Mouse (Mus musculus): ENCODE measurements at regions not wholly inside any gene's neighbourhood (a gene's known extent, or its start where the extent isn't known, plus 50 kb on each side); places are given as distances from the start of the nearest gene placed in this dataset.

DNA sequence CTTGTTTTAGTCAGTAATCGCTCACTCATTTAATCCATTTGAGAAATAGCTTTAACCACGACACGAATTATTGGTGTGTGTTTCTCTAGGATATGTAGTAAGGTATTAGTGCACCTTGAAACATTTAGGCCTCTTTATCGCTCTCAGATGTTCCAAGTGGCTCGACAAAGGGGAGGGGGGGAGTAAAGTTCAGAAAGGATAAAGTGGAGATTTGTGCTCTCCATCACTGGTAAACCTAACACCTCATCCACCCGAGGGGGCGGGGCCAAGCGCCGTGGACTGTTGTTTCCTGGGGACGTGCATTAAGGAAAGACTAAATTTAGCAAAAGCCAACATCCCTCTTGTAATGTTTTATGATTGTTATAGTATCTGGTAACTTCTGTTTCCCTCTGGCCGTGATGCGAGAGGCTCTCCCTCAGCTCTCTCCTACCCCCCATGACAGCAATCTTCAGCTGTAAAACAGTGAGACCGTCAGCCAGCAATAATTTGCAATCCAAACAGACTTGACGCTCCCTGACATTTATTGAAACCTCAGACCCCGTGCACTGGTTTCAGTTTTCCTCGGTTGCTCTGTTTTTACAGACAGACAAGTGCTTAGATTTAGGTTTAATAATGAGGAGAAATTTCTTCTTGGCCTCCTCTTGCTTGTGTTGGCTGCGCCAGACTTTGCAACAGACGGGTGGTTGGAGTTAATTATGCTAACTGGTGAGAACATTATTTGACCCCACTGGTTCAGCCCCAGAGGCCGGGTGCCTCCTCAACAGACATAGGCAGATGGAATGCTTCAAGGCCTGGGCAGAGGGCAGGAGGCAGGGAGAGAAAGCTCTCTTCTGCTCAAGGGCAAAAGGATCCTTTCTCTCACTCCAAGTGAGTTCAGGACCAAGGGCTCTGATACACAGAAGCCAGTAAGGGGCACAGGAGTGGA, 542.8 kb upstream of the Sox9 start:
- no peaks in the 10 kb centered on the region for H3K4me1 ChIP-seq
- no peaks in the 10 kb centered on the region for H3K9me3 ChIP-seq (replicated peaks)
- no peak overlapping the region for H3K27ac ChIP-seq (replicated peaks)
- DNase-seq (ENCODE audit: low spot score): no peak
- 77% methylated on average over 19 of the region's 19 CpGs for WGBS
- no peaks in the 10 kb centered on the region for H3K27me3 ChIP-seq (ENCODE audit: low read depth, poor library complexity, severe bottlenecking)
- no peaks in the 10 kb centered on the region for H3K36me3 ChIP-seq
- no peak overlapping the region for H3K4me3 ChIP-seq

DNA sequence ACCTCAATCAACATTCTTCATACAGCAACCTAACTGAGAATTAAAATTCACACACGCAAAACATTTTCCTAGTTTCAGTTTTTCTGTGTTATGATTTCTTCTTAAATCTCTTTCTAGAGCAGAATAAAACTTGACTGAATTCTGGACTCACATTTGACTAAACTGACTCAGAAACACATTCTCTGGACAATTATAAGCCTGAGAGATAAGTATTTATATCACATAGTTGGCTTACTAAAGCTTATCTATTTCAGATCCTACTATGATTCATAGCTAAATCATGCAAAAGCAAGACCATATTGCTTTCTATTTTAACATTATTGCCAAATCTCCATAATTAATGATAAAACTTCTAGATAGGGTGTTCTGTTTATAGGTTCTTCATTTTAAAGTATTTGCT, 529.5 kb upstream of the Sox9 start:
- Histone ChIP-seq H3K4me3 (no peak overlapping the region), H3K36me3 (no peaks in the 10 kb centered on the region), H3K27me3 (ENCODE audit: low read depth, poor library complexity, severe bottlenecking) (no peaks in the 10 kb centered on the region), H3K9me3 (replicated peaks) (no peaks in the 10 kb centered on the region), H3K4me1 (no peaks in the 10 kb centered on the region), H3K27ac (replicated peaks) (no peak overlapping the region)
- WGBS: 91% methylated on average over 1 of the region's 1 CpGs
- no peak for DNase-seq (ENCODE audit: low spot score)

DNA sequence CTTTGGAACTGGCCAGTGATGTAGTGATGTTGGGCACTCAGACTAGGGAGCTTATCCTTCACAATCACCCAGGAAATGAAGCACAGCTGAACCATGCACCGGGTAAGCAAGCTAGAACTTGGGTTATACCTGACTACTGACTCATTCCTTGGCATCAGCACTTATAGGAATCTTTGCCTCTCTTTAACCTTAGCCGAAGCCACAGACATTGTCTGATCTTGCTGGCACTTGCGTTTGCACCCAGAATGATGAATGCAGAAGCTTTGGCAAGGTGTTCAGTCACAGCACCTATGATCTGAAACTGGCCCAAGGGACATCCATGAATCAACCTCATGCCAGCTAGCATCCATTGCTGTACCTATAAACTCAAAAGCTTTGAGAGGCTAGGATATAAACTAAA, 529.0 kb upstream of the Sox9 start:
- no peak for DNase-seq (ENCODE audit: low spot score)
- Histone ChIP-seq H3K27ac (replicated peaks) (no peak overlapping the region), H3K36me3 (no peaks in the 10 kb centered on the region), H3K4me1 (no peaks in the 10 kb centered on the region), H3K4me3 (no peak overlapping the region), H3K27me3 (ENCODE audit: low read depth, poor library complexity, severe bottlenecking) (no peaks in the 10 kb centered on the region), H3K9me3 (replicated peaks) (no peaks in the 10 kb centered on the region)
- 93% methylated on average over 3 of the region's 3 CpGs for WGBS

DNA sequence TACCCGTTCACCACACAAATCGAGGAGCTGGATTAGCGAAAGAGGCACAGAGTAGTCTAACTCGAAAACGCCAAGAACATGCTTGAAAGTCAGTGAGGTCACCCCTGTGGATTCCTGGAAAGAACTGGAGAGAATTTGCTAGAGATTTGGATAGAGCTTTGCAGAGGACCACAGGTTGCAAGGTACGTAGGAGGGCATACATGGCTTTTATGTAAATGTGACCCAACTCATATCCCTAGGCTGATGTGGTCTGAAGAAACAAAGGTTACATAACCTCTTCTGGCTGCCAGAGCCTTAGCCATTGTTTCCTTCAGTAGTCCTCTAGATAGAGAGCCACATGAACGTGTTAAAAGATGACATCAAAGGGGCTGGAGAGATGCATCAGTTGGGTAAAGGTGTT, 525.7 kb upstream of the Sox9 start:
- DNase-seq (ENCODE audit: low spot score): no peak
- Histone ChIP-seq H3K27me3 (ENCODE audit: low read depth, poor library complexity, severe bottlenecking) (no peaks in the 10 kb centered on the region), H3K4me1 (peaks cover 3% of the 10 kb centered on the region; the same call in 1 of the 2 replicates), H3K36me3 (no peaks in the 10 kb centered on the region), H3K27ac (replicated peaks) (no peak overlapping the region), H3K9me3 (replicated peaks) (no peaks in the 10 kb centered on the region), H3K4me3 (no peak overlapping the region)
- WGBS: 88% methylated on average over 7 of the region's 7 CpGs

DNA sequence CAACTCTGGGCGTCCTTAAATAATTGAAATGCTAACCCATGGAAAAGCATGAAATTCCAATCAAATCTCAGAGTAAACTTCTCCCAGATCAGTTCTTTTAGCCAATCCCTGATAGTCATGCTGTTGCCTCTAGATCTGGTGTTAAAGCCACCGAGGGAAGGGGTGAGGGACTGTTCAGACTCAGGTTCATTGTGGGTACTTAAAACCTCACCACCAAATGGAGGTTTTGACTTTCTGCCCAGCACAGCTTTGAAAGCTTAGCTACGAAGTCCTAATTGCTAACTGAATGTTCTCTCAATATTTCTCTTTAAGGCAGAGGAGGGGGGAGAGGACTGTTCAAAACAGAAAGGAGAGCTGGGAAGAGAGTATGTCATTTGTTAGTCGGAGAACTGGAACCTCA, 517.9 kb upstream of the Sox9 start:
- no peak overlapping the region for H3K4me3 ChIP-seq
- H3K27me3 ChIP-seq (ENCODE audit: low read depth, poor library complexity, severe bottlenecking): no peaks in the 10 kb centered on the region
- no peaks in the 10 kb centered on the region for H3K36me3 ChIP-seq
- H3K9me3 ChIP-seq (replicated peaks): no peaks in the 10 kb centered on the region
- no peak for DNase-seq (ENCODE audit: low spot score)
- 78% methylated on average over 4 of the region's 4 CpGs for WGBS
- H3K4me1 ChIP-seq: no peaks in the 10 kb centered on the region
- H3K27ac ChIP-seq (replicated peaks): no peak overlapping the region

DNA sequence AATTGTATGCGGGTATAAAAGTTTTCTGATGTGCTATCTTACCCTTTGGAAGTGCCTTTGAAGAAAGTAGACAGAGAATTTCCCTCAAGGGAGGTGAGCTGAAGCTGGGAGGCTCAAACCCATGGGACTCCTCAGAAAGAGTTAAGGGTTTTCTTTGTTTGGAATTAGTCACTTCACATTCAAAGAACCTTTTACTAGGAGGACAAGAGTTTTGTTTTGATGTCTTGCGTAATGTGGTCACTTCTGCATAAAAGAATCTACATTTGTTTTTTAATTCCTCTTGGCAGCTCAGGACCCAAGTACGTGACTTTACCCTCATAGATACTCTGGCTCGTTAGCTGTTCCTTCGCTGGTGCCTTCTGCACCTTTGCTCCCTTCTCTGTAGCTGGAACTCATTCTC, 511.1 kb upstream of the Sox9 start:
- WGBS: 94% methylated on average over 5 of the region's 5 CpGs
- H3K36me3 ChIP-seq: no peaks in the 10 kb centered on the region
- H3K9me3 ChIP-seq (replicated peaks): no peaks in the 10 kb centered on the region
- H3K4me1 ChIP-seq: no peaks in the 10 kb centered on the region
- H3K27ac ChIP-seq (replicated peaks): no peak overlapping the region
- no peak for DNase-seq (ENCODE audit: low spot score)
- no peak overlapping the region for H3K4me3 ChIP-seq
- no peaks in the 10 kb centered on the region for H3K27me3 ChIP-seq (ENCODE audit: low read depth, poor library complexity, severe bottlenecking)

DNA sequence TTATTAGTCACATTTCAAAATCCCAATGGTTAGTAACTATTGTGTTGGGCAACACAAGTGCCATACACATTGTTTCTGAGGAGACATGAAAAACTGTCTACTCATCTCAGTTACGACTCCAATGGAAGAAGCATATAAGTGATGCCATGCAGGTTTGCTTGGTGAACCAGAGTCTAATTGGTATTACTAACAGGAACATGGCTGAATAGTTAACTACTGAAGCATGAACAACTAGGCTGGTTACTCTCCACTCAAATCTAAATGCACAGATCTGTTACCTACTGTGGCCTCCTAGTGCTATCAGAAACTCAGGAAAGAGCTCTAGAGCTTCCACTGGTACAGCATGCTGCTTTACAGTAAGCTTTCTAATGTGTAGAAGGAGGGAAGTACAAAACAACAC, 503.5 kb upstream of the Sox9 start:
- Histone ChIP-seq H3K27ac (replicated peaks) (no peak overlapping the region), H3K4me3 (no peak overlapping the region), H3K36me3 (no peaks in the 10 kb centered on the region), H3K9me3 (replicated peaks) (no peaks in the 10 kb centered on the region), H3K27me3 (ENCODE audit: low read depth, poor library complexity, severe bottlenecking) (no peaks in the 10 kb centered on the region), H3K4me1 (no peaks in the 10 kb centered on the region)
- 82% methylated on average over 1 of the region's 1 CpGs for WGBS
- no peak for DNase-seq (ENCODE audit: low spot score)

DNA sequence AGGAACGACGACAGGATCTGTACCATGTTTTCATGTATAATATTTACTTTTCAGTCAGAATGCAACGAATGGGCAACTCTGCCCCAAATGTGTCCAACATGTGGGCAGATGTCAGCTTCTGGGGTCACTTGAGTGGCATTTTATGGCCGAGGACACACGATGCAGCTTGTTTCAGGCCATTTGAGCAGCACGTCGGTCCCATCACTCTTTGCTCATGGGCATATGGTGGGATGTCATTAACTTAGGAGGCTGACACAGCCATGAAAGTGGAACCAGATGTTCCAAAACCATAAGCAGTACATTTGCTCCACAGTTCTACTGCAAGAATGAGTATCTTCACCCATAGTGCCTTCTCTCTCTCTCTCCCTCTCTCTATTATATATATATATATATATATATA, 499.1 kb upstream of the Sox9 start:
- no peaks in the 10 kb centered on the region for H3K9me3 ChIP-seq (replicated peaks)
- no peaks in the 10 kb centered on the region for H3K27me3 ChIP-seq (ENCODE audit: low read depth, poor library complexity, severe bottlenecking)
- H3K27ac ChIP-seq (replicated peaks): no peak overlapping the region
- H3K4me1 ChIP-seq: no peaks in the 10 kb centered on the region
- DNase-seq (ENCODE audit: low spot score): no peak
- H3K4me3 ChIP-seq: no peak overlapping the region
- no peaks in the 10 kb centered on the region for H3K36me3 ChIP-seq
- 82% methylated on average over 7 of the region's 7 CpGs for WGBS

DNA sequence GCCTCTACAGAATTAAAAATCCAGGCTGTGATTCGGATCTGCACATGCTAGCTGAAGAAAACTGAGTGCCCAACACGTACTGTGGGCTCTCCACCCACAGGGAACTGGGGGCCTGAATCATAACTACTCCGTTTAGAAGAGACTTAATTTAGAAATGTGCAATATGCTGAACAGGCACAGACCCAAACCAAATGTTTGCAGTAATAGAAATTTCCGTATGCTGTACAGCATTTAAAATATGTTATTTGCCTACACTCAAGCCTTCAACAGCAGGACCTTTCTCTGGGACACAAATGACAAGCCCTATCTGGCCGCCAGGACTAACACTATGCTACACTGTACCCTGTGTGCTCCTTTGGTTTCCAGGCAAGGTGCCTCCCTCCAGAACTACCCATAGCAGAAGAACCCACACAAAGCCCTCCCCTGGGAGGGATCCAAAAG, 483.1 kb upstream of the Sox9 start:
- Histone ChIP-seq H3K27ac (replicated peaks) (no peak overlapping the region), H3K9me3 (replicated peaks) (no peaks in the 10 kb centered on the region), H3K36me3 (no peaks in the 10 kb centered on the region), H3K27me3 (ENCODE audit: low read depth, poor library complexity, severe bottlenecking) (no peaks in the 10 kb centered on the region), H3K4me3 (no peak overlapping the region), H3K4me1 (no peaks in the 10 kb centered on the region)
- 84% methylated on average over 5 of the region's 5 CpGs for WGBS
- no peak for DNase-seq (ENCODE audit: low spot score)

DNA sequence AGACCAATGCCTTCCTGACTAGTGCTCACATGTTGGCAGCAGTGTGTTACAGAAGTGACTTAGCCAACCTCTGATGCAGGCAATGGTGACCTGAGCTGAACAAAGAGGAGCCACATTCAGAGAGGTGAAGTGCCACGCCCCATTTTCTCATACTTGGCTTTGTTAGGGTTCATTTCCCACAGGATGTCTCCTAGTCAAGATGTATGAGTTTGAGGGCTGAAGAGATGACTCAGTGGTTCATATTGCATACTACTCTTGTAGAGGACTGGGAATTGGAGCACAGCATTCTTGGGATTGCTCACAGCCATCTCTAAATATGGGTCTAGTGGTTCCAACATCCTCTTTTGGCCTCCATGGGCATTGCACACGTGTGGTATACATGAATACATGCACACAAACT, 478.9 kb upstream of the Sox9 start:
- DNase-seq (ENCODE audit: low spot score): no peak
- no peaks in the 10 kb centered on the region for H3K36me3 ChIP-seq
- H3K27me3 ChIP-seq (ENCODE audit: low read depth, poor library complexity, severe bottlenecking): no peaks in the 10 kb centered on the region
- no peaks in the 10 kb centered on the region for H3K9me3 ChIP-seq (replicated peaks)
- no peak overlapping the region for H3K4me3 ChIP-seq
- H3K4me1 ChIP-seq: 0 out of 2 replicates have a peak, but pooled peaks cover 6% of the 10 kb centered on the region
- 74% methylated on average over 2 of the region's 2 CpGs for WGBS
- H3K27ac ChIP-seq (replicated peaks): no peak overlapping the region

DNA sequence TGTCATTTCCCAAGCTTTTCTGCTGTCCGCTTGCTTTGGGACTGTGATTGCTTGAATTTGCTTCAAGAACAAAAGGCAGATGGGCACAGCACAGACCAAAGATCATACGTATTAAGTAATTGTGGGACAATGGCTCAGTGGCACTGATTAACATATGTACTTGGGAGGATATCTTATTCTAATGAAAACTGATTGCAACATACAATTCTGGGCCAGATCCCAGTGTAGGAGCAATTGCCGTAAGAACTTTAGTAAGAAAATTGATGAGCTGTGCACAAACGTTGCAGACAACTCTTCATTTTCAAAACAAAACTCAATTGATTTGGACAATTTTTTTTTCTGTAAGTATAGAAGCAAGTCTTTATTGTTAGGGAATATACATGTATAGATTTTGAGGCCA, 456.2 kb upstream of the Sox9 start:
- no peaks in the 10 kb centered on the region for H3K27me3 ChIP-seq (ENCODE audit: low read depth, poor library complexity, severe bottlenecking)
- H3K4me1 ChIP-seq: no peaks in the 10 kb centered on the region
- H3K9me3 ChIP-seq (replicated peaks): no peaks in the 10 kb centered on the region
- 90% methylated on average over 4 of the region's 4 CpGs for WGBS
- no peak overlapping the region for H3K27ac ChIP-seq (replicated peaks)
- no peak for DNase-seq (ENCODE audit: low spot score)
- H3K4me3 ChIP-seq: no peak overlapping the region
- H3K36me3 ChIP-seq: no peaks in the 10 kb centered on the region

DNA sequence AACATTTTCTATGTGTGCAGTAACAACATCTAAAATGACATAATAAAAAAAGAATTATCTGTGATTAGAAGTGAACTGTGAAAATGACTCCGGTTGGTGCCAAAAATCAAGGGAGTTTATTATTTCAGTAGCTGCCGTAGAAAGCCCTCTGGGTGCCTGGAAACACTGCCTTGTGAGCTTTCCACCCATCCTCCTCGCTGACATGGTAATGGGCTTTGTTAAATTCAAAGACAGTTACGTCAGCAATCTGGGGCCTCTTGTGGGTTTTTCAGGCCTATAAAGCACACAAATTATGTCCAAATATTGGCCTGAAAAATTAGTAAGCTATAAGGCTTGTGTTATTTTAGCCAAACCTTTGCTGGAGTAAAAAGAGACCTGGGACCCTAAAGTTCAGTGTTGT, 454.4 kb upstream of the Sox9 start:
- WGBS: 85% methylated on average over 4 of the region's 4 CpGs

DNA sequence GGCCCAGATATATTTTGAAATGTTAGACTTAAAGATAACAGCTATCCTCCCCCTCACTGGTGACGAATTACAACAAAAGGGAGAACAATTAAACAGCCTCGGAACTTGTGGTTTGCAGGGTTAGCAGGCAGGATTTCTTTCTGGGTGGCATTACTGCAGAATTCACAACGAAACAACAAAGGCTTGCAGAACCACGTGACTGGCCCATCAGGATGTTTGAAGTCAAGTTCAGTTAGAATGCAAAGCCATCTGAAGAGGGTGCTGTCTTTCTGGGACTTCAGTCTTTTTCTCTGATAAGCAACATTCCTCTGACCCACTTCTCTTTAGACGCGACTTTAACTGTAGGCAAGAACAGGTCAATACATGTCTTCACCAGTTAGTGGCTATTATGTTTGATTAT, 436.9 kb upstream of the Sox9 start:
- H3K4me1 ChIP-seq: no peaks in the 10 kb centered on the region; the same call in 1 of the 2 replicates
- no peaks in the 10 kb centered on the region for H3K9me3 ChIP-seq (replicated peaks)
- H3K27ac ChIP-seq (replicated peaks): no peak overlapping the region
- H3K27me3 ChIP-seq (ENCODE audit: low read depth, poor library complexity, severe bottlenecking): no peaks in the 10 kb centered on the region
- H3K4me3 ChIP-seq: no peak overlapping the region
- 58% methylated on average over 6 of the region's 6 CpGs for WGBS
- DNase-seq (ENCODE audit: low spot score): no peak
- H3K36me3 ChIP-seq: no peaks in the 10 kb centered on the region

More for the DNA sequence above, 454.4 kb upstream of the Sox9 start:
- Histone ChIP-seq H3K27me3 (ENCODE audit: low read depth, poor library complexity, severe bottlenecking) (no peaks in the 10 kb centered on the region), H3K36me3 (no peaks in the 10 kb centered on the region), H3K4me1 (no peaks in the 10 kb centered on the region), H3K4me3 (no peak overlapping the region), H3K27ac (replicated peaks) (no peak overlapping the region), H3K9me3 (replicated peaks) (no peaks in the 10 kb centered on the region)
- no peak for DNase-seq (ENCODE audit: low spot score)

All from midbrain, embryonic 10.5 days (tissue).